Mouse (Mus musculus) heart, embryonic 16.5 days (tissue): ENCODE data around the gene Enpp3. TPM values are rescaled to one million over a fixed set of nuclear protein-coding genes. Genes with fewer than 3 reads are reported as not detected.

Source experiments
- ATAC-seq: fragments of 200-750 bp; cut with Nextera tagmentation; replicated peaks from 2 replicates; pipeline ENCODE4 v1.8.0; 2017; ENCODE audit warnings: moderate number of reproducible peaks; ENCODE audit not compliant: insufficient read depth, low FRiP score; ENCODE audit errors: extremely low read depth
- H3K27ac ChIP-seq: fragments of 300-500 bp; sonication (generic); 2 replicates; pipeline ENCODE4 v1.5.1; 2014; ENCODE audit warnings: mild to moderate bottlenecking, low read length, control low read depth, moderate library complexity
- H3K27me3 ChIP-seq: fragments of 300-500 bp; sonication (generic); 2 replicates; pipeline ENCODE4 v1.6.1; 2014; ENCODE audit warnings: low read length, mixed read lengths; ENCODE audit not compliant: control insufficient read depth, insufficient read depth
- H3K36me3 ChIP-seq: fragments of 300-500 bp; sonication (generic); 2 replicates; pipeline ENCODE4 v1.6.1; 2014; ENCODE audit not compliant: control insufficient read depth, insufficient read depth
- H3K4me1 ChIP-seq: fragments of 300-500 bp; sonication (generic); 2 replicates; pipeline ENCODE4 v1.6.1; 2014; ENCODE audit warnings: low read length, mixed read lengths; ENCODE audit not compliant: control insufficient read depth, insufficient read depth
- H3K4me2 ChIP-seq: fragments of 300-500 bp; sonication (generic); 2 replicates; pipeline ENCODE4 v1.6.1; 2014; ENCODE audit warnings: low read depth, mild to moderate bottlenecking, control low read depth, low read length
- H3K4me3 ChIP-seq: fragments of 300-500 bp; sonication (generic); 2 replicates; pipeline ENCODE4 v1.5.1; 2014; ENCODE audit warnings: mild to moderate bottlenecking, control low read depth, low read length
- H3K9ac ChIP-seq: fragments of 300-500 bp; sonication (generic); 2 replicates; pipeline ENCODE4 v1.6.1; 2014; ENCODE audit warnings: low read length, control low read depth
- H3K9me3 ChIP-seq: fragments of 300-500 bp; sonication (generic); replicated peaks from 2 replicates; pipeline ENCODE4 v1.6.1; 2016; ENCODE audit warnings: low read length; ENCODE audit not compliant: control insufficient read depth
- WGBS: fragments of 180-500 bp; shearing (Covaris S2); extraction: QIAGEN DNeasy Blood & Tissue Kit; methylation state at CpG from one replicate; pipeline ENCODE4 v1.1.7; 2014; 5-methylcytosine and 5-hydroxymethylcytosine counted together
- polyA plus RNA-seq: library from polyadenylated mRNA; unstranded; fragments of >200 nt; fragmentation: Nextera tagmentation; extraction: Ambion mirVana; gene quantifications from 2 replicates; pipeline ENCODE4 v1.2.1, GENCODE M21; 2015

The Enpp3 gene
- polyA plus RNA-seq, 1 experiment from 2014 or later = 3.9 TPM

DNA sequence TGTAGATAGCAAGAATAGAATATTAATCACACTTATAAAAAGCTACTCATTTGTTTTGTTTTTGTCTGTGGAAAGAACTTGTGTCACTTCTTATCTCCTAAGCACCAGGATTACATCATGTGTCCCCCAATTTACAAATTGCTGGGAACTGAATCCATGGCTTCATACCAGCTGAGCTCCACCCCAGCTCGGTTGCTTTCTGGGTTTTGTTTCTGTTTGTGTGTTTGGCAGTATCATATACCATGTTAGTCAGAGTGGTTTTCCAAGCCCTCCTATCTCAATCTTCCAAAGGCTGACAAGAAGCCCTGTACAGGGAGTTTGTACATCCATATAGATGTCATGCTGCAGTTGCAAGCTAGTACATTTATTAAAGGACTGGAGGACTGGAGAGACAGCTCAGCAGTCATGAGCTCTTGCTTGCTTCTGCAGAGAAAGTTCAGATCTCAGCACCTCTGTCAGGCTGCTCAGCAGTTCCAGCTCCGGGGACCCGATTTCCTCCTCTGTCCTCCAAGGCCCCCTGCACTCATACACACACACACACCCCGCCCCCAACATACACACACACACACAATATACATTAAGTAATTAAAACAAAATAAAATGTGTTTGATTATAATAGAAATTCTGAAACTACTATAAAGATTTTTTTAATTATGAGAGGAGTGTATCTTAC lies 6.1 kb downstream of the Enpp3 start:
- peak overlapping the region; percentile 56 for H3K4me2 ChIP-seq
- H3K4me1 ChIP-seq = peaks cover 3% of the 10 kb centered on the region
- no peak for ATAC-seq
- no peaks in the 10 kb centered on the region for H3K36me3 ChIP-seq
- no peaks in the 10 kb centered on the region for H3K27me3 ChIP-seq
- H3K4me3 ChIP-seq = no peak overlapping the region
- no peak overlapping the region for H3K27ac ChIP-seq
- H3K9ac ChIP-seq = no peak overlapping the region
- WGBS = 44% methylated on average over 4 of the region's 4 CpGs
- H3K9me3 ChIP-seq = no peaks in the 10 kb centered on the region

DNA sequence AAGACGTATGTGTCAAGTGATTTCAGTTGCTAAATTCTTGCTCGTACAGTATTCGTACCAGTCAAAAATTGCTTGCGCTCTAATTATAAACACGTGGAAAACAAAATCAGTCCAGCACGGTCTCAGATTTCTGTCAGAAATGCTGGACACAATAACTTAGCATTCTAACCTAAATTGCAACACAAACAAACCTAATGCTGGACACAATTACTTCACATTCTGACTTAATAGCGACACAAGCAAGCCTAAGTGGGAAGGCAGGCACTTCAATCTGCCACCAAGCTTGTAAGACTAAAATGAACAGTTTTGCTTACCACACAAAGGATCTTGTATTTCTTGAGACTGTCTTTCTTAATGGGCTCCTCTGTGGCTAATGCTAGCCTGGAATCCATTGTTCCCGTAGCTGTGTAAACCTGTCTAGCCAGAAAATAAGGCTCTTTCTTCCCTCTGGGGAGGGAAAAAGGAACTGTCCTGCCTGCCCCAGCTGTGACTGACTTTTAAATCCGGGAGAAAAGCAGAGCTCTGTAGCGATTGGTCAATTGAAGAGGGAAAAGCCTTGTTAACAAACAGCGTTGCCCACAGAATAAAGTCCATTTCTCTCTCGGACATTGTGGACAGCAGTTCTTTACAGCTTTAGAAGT lies 6.8 kb downstream of the Enpp3 start:
- H3K4me3 ChIP-seq = peak overlapping the region; percentile 37
- peak overlapping the region; percentile 15; the same call in 1 of the 2 replicates for H3K27ac ChIP-seq
- no peaks in the 10 kb centered on the region for H3K9me3 ChIP-seq
- H3K4me1 ChIP-seq = peaks cover 3% of the 10 kb centered on the region
- ATAC-seq = no peak; the same call in 1 of the 2 replicates
- 22% methylated on average over 12 of the region's 12 CpGs for WGBS
- H3K4me2 ChIP-seq = peak overlapping the region; percentile 56
- H3K36me3 ChIP-seq = no peaks in the 10 kb centered on the region
- H3K27me3 ChIP-seq = no peaks in the 10 kb centered on the region
- H3K9ac ChIP-seq = peak overlapping the region; percentile 44

DNA sequence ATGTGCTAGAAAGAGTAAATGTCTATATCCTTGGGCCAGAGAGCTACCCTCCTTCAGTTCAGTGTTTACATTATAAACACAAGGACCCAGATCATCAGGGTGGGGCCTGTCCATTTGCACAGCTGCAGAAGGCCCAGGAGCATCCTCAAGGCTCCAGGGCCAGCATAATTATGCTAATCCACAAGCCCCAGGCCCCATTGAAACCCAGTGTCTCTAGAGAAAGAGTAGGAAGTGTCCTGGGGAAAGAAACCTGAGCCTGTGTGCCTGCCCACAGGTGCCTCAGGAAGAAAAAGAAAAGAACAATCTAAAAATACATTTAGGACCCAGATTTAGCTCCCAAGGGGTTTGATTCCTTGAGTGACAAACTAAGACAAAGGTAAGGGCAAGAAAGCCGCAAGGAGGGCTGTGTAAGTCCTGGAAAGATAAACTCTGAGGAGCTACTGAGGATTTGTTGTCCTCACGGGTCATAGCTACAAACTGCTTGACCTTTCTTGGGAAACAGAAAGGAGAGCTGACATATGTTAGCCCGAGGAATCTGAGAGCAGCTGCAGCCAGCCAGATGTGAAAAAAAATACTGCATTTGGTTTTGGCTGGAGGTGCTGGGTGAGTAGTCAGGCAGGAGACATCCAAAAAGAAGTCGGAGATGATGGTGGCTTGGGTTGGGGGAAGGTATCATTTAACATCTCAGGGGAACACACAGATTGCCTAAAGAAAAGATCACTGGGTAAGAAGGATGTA lies 7.8 kb downstream of the Enpp3 start:
- Histone ChIP-seq H3K27ac (peak overlapping the region; percentile 3; the same call in 1 of the 2 replicates), H3K9me3 (no peaks in the 10 kb centered on the region), H3K36me3 (no peaks in the 10 kb centered on the region), H3K4me3 (peak overlapping the region; percentile 13; the same call in 1 of the 2 replicates), H3K4me2 (peak overlapping the region; percentile 56), H3K9ac (no peak overlapping the region), H3K4me1 (peaks cover 3% of the 10 kb centered on the region), H3K27me3 (no peaks in the 10 kb centered on the region)
- 17% methylated on average over 4 of the region's 4 CpGs for WGBS
- ATAC-seq = no peak

DNA sequence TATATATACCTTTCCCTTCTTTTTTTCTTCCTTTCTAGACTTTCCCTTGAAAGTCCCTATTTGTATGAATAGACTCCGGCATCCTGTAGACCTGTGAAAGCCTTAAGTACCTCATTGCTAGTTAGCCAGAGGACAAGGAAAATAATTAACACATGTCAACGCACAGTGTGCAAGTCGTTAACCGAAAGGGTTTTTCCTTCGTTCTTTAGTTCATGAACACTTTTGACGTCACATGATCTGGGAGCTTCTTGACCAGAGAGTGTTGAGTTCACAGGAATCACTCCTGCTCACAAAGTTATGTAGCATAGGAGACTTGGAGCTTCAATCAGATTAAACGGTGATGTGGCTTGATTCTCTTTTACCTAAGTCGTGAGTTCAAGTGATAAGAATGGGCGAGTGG lies 10.3 kb downstream of the Enpp3 start:
- Histone ChIP-seq H3K36me3 (no peaks in the 10 kb centered on the region), H3K4me2 (no peak overlapping the region), H3K27ac (no peak overlapping the region), H3K9ac (no peak overlapping the region), H3K4me3 (no peak overlapping the region), H3K4me1 (peaks cover 3% of the 10 kb centered on the region), H3K9me3 (no peaks in the 10 kb centered on the region), H3K27me3 (no peaks in the 10 kb centered on the region)
- ATAC-seq = no peak
- WGBS = 86% methylated on average over 9 of the region's 9 CpGs

DNA sequence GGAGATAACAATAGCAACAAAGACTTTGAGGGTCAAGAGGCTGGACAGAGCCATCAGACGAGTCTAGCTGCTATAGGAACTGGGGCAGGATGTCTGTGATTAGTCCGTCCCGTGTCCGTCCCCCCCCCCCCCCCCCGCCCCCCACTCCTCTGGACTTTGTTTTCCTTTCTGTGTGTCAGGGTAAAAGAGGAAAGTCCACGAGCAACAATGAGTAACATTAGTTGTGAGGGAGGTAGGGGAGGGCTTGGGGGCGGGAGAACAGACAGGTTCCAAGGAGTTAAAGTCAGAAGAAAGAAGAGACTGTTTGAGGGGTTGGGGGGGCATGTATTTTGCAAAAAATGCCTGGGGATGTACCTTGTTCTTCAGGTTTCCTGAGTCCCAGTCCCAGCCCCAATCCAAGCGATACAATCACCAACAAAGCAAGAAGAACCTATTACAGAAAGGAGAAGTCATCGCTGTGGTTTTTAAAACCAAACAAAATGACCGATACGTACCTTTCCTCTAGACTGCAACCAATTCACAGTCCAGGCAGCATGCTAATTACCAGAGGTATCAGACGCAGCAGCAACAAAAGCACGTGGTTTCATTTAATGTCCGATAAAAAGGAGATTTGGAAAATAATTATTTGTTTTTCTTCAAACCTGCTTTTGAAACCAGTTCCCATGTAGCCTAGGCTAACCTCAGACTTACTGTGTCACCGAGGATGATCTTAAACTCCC lies 11.1 kb downstream of the Enpp3 start:
- Histone ChIP-seq H3K4me3 (no peak overlapping the region), H3K4me1 (peaks cover 3% of the 10 kb centered on the region), H3K36me3 (no peaks in the 10 kb centered on the region), H3K27ac (no peak overlapping the region), H3K9ac (no peak overlapping the region), H3K9me3 (no peaks in the 10 kb centered on the region), H3K27me3 (no peaks in the 10 kb centered on the region), H3K4me2 (no peak overlapping the region)
- no peak for ATAC-seq
- WGBS = 60% methylated on average over 14 of the region's 15 CpGs

DNA sequence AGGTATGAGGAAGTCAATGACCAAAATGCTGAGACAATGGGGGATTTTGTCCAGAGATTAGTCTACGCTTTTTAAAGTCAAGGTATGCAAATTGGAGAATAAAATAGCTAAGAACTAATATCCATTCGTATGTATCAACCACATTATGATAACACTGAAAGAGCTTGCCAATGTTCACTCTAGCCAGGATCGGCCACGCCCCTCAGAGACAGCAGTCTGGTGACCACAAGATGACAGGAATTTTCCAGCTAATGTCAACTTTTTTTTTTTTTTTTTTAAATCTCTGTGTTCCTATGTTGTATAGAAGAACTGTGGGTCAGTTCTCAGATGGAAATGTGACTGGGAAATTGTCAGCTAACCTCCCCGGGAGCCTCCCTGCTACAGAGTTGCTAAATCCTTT lies 12.2 kb downstream of the Enpp3 start:
- peaks cover 3% of the 10 kb centered on the region for H3K4me1 ChIP-seq
- no peak overlapping the region for H3K27ac ChIP-seq
- H3K4me2 ChIP-seq = no peak overlapping the region
- H3K9me3 ChIP-seq = no peaks in the 10 kb centered on the region
- ATAC-seq = no peak
- H3K9ac ChIP-seq = no peak overlapping the region
- no peak overlapping the region for H3K4me3 ChIP-seq
- H3K36me3 ChIP-seq = no peaks in the 10 kb centered on the region
- 79% methylated on average over 5 of the region's 5 CpGs for WGBS
- H3K27me3 ChIP-seq = no peaks in the 10 kb centered on the region

DNA sequence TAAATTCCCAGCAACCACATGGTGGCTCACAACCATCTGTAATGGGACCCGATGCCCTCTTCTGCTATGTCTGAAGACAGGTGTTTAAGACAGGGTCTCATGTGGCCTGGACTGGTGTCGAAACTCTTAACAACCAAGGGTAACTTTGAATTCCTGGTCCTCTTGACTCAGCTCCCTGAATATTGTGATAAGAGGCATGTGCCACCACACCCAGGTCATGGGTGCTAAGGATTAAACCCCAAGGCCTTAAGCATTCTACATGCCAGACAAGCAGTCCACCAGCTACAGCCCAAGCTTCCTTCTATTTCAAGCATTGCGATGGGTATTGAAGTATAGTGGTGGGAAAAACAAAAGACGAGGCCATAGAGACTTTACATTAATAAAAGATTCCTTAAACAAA lies 14.5 kb downstream of the Enpp3 start:
- Histone ChIP-seq H3K4me3 (no peak overlapping the region), H3K4me2 (no peak overlapping the region), H3K4me1 (0 out of 2 replicates have a peak, but pooled peaks cover 2% of the 10 kb centered on the region), H3K27ac (no peak overlapping the region), H3K36me3 (no peaks in the 10 kb centered on the region), H3K9ac (no peak overlapping the region), H3K27me3 (no peaks in the 10 kb centered on the region), H3K9me3 (no peaks in the 10 kb centered on the region)
- 77% methylated on average over 4 of the region's 4 CpGs for WGBS
- ATAC-seq = no peak

DNA sequence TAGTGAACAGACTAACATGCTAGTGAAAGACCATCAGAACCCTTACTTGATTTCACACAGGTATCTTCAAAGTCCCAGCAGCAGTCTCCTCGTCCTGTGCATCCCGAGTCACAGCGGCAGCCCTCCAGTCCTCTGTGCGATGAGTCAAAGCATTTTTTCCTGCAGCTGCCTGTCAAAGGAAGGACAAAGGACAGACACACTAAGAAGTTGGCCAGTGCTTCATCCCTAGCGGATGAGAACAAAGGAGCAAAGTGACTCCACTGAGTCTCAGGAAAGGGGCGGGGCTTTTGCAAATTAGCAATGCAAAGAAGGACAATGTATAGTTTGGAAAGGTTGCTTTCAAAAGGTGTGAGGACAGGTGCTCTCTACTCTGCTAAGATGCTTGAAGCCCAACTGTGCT lies 16.5 kb downstream of the Enpp3 start:
- no peak for ATAC-seq
- Histone ChIP-seq H3K4me3 (no peak overlapping the region), H3K4me2 (no peak overlapping the region), H3K4me1 (0 out of 2 replicates have a peak, but pooled peaks cover 2% of the 10 kb centered on the region), H3K9me3 (no peaks in the 10 kb centered on the region), H3K27me3 (no peaks in the 10 kb centered on the region), H3K27ac (no peak overlapping the region), H3K9ac (no peak overlapping the region), H3K36me3 (no peaks in the 10 kb centered on the region)
- WGBS = 41% methylated on average over 6 of the region's 6 CpGs
